Mouse (Mus musculus) midbrain, postnatal 0 days (tissue): ENCODE results near the gene Sdhaf3. TPM values are rescaled to one million over a fixed set of nuclear protein-coding genes. Genes with fewer than 3 reads are reported as not detected.

ENCODE experiments used
- ATAC-seq: fragments of 200-750 bp; cut with Nextera tagmentation; 2 replicates; pipeline ENCODE4 v1.8.0; 2017; ENCODE audit warnings: moderate number of reproducible peaks, mild to moderate bottlenecking, moderate TSS enrichment, moderate library complexity; ENCODE audit not compliant: low FRiP score
- DNase-seq: peaks from one replicate; pipeline ENCODE4 v3.0.0-alpha.2; 2015; ENCODE audit warnings: low spot score
- H3K27ac ChIP-seq: fragments of 300-500 bp; sonication (generic); 2 replicates; pipeline ENCODE4 v1.5.1; 2014; ENCODE audit warnings: low read depth, mild to moderate bottlenecking, low read length, mixed read lengths
- H3K27me3 ChIP-seq: fragments of 300-500 bp; sonication (generic); 2 replicates; pipeline ENCODE4 v1.6.1; 2014; ENCODE audit warnings: low read length, control low read depth, mixed read lengths; ENCODE audit not compliant: insufficient read depth
- H3K36me3 ChIP-seq: fragments of 300-500 bp; sonication (generic); 2 replicates; pipeline ENCODE4 v1.6.1; 2014; ENCODE audit warnings: low read length, control low read depth, mixed read lengths; ENCODE audit not compliant: insufficient read depth
- H3K4me1 ChIP-seq: fragments of 300-500 bp; sonication (generic); 2 replicates; pipeline ENCODE4 v1.6.1; 2014; ENCODE audit warnings: mild to moderate bottlenecking, control low read depth, antibody characterized with exemption, low read length, mixed read lengths; ENCODE audit not compliant: insufficient read depth
- H3K4me2 ChIP-seq: fragments of 300-500 bp; sonication (generic); 2 replicates; pipeline ENCODE4 v1.6.1; 2014; ENCODE audit warnings: low read depth, mild to moderate bottlenecking, low read length, mixed read lengths; ENCODE audit not compliant: poor library complexity, severe bottlenecking
- H3K4me3 ChIP-seq: fragments of 300-500 bp; sonication (generic); 2 replicates; pipeline ENCODE4 v1.5.1; 2014; ENCODE audit warnings: low read depth, mild to moderate bottlenecking, low read length, moderate library complexity
- H3K9ac ChIP-seq: fragments of 300-500 bp; sonication (generic); replicated peaks from 2 replicates; pipeline ENCODE4 v1.6.1; 2014; ENCODE audit warnings: mild to moderate bottlenecking, low read length, moderate library complexity, mixed read lengths; ENCODE audit not compliant: poor library complexity, severe bottlenecking
- H3K9me3 ChIP-seq: fragments of 300-500 bp; sonication (generic); 2 replicates; pipeline ENCODE4 v1.6.1; 2016; ENCODE audit warnings: low read length, control low read depth
- CTCF ChIP-seq: IDR thresholded peaks from 2 replicates; pipeline ENCODE4 v1.5.1; 2016; ENCODE audit warnings: antibody characterized with exemption, mild to moderate bottlenecking
- WGBS: fragments of 180-500 bp; shearing (Covaris S2); extraction: QIAGEN DNeasy Blood & Tissue Kit; methylation state at CpG from one replicate; pipeline ENCODE4 v1.1.7; 2014; 5-methylcytosine and 5-hydroxymethylcytosine counted together
- polyA plus RNA-seq: library from polyadenylated mRNA; unstranded; fragments of >200 nt; fragmentation: Nextera tagmentation; extraction: Ambion mirVana; gene quantifications from 2 replicates; pipeline ENCODE4 v1.2.1, GENCODE M21; 2015
- total RNA-seq: library from RNA; depleted of rRNA; stranded (reverse); fragments of >200 nt; gene quantifications from 2 replicates; pipeline ENCODE4 v1.2.3, GENCODE M21; 2014; rRNA removed

Sdhaf3 gene
- total RNA-seq (4.4 and 5.5 TPM in 2 replicates), polyA plus RNA-seq (5.5 and 6.2 TPM in 2 replicates)

GRCm38 (mm10) chr6:6955764-6956561 lies at the start of gene Sdhaf3:
Gene Sdhaf3, plus strand, starts transcription at chr6:6956004.
- WGBS, result under 1% methylated on average over 52 of the region's 52 CpGs
- H3K4me1 ChIP-seq, result no peaks in the 10 kb centered on the region
- H3K27me3 ChIP-seq, result no peaks in the 10 kb centered on the region
- peak within 1 kb of the TSS; percentile 72 for H3K9ac ChIP-seq
- H3K27ac ChIP-seq, result peak within 1 kb of the TSS; percentile 59; the same call in 1 of the 2 replicates
- no peaks in the 10 kb centered on the region for H3K36me3 ChIP-seq
- DNase-seq (peak; percentile 98), ATAC-seq (peak; percentile 99)
- no peaks in the 10 kb centered on the region for H3K9me3 ChIP-seq
- H3K4me2 ChIP-seq, result peak within 1 kb of the TSS; percentile 79
- peak within 1 kb of the TSS; percentile 81 for H3K4me3 ChIP-seq
- peak; percentile 68 for TF ChIP-seq CTCF

GRCm38 (mm10) chr6:6909586-6909985 lies 46.2 kb upstream of the Sdhaf3 start:
- Histone ChIP-seq H3K4me1 (no peaks in the 10 kb centered on the region), H3K27ac (no peak overlapping the region), H3K9ac (no peak overlapping the region), H3K4me3 (no peak overlapping the region), H3K9me3 (no peaks in the 10 kb centered on the region), H3K27me3 (no peaks in the 10 kb centered on the region), H3K36me3 (no peaks in the 10 kb centered on the region), H3K4me2 (no peak overlapping the region)
- no peak for ATAC-seq
- 77% methylated on average over 8 of the region's 8 CpGs for WGBS
- no peak for TF ChIP-seq CTCF
- DNase-seq, result no peak

- Histone ChIP-seq H3K9me3 (no peaks in the 10 kb centered on the region), H3K4me2 (no peak overlapping the region), H3K9ac (no peak overlapping the region), H3K36me3 (no peaks in the 10 kb centered on the region), H3K27me3 (no peaks in the 10 kb centered on the region), H3K27ac (no peak overlapping the region), H3K4me3 (no peak overlapping the region), H3K4me1 (no peaks in the 10 kb centered on the region)
- TF ChIP-seq CTCF, result no peak
- WGBS, result 83% methylated on average over 1 of the region's 1 CpGs
- DNase-seq (no peak), ATAC-seq (no peak)
Observed at GRCm38 (mm10) chr6:6914304-6914703, 41.5 kb upstream of the Sdhaf3 start.

- H3K4me1 ChIP-seq, result no peaks in the 10 kb centered on the region
- no peak overlapping the region for H3K9ac ChIP-seq
- TF ChIP-seq CTCF, result peak; percentile 81
- H3K4me3 ChIP-seq, result no peak overlapping the region
- ATAC-seq (peak; percentile 76), DNase-seq (peak; percentile 65)
- no peaks in the 10 kb centered on the region for H3K27me3 ChIP-seq
- no peak overlapping the region for H3K27ac ChIP-seq
- H3K4me2 ChIP-seq, result no peak overlapping the region
- H3K9me3 ChIP-seq, result no peaks in the 10 kb centered on the region
- no peaks in the 10 kb centered on the region for H3K36me3 ChIP-seq
- 36% methylated on average over 5 of the region's 5 CpGs for WGBS
Observed at GRCm38 (mm10) chr6:6914849-6915525, 40.8 kb upstream of the Sdhaf3 start.

DNA sequence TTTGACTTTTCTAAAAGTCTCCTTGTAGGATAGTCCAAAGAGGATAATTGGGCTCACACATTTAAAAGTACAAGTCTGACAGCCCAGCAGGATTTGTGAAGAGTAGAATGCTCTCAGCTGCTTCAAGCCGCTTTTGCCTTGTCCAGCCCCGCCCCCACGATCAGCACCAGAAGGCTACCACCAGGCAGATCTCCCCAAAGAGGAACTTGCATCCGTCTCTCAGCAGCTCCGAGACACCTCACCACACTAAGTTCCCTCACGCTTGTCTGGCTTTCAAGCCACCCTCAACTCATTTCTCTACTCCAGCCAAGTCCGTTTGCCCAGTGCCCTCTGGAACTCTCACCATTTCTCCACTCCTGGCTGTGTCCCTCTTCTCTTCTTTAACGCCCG lies 40.3 kb upstream of the Sdhaf3 start:
- no peak for TF ChIP-seq CTCF
- no peak for ATAC-seq
- no peaks in the 10 kb centered on the region for H3K36me3 ChIP-seq
- WGBS, result 56% methylated on average over 9 of the region's 9 CpGs
- H3K27me3 ChIP-seq, result no peaks in the 10 kb centered on the region
- H3K27ac ChIP-seq, result no peak overlapping the region
- H3K9me3 ChIP-seq, result no peaks in the 10 kb centered on the region
- no peak overlapping the region for H3K4me2 ChIP-seq
- H3K4me1 ChIP-seq, result no peaks in the 10 kb centered on the region
- H3K9ac ChIP-seq, result no peak overlapping the region
- no peak for DNase-seq
- H3K4me3 ChIP-seq, result no peak overlapping the region

DNA sequence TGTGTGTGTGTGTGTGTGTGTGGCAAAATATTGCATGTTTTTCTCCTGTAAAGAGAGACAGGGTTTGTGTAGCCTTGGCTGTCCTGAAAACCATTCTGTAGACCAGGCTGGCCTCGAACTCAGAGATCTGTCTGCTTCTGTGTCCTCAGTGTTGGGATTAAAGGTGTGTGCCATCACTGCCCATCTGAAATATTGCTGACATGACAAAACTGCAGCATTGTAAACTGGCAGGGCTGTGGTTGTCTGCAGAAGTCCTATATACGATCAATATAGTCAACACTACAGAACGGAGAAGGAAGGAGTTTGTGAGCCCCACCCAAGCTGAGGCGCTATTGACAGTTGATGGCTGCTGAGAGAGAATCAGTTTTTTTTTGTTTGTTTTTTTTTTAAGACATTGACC lies 38.5 kb upstream of the Sdhaf3 start:
- H3K27me3 ChIP-seq, result no peaks in the 10 kb centered on the region
- H3K4me3 ChIP-seq, result no peak overlapping the region
- H3K4me1 ChIP-seq, result no peaks in the 10 kb centered on the region
- H3K36me3 ChIP-seq, result no peaks in the 10 kb centered on the region
- H3K4me2 ChIP-seq, result no peak overlapping the region
- no peaks in the 10 kb centered on the region for H3K9me3 ChIP-seq
- no peak for ATAC-seq
- DNase-seq, result no peak
- TF ChIP-seq CTCF, result no peak
- H3K9ac ChIP-seq, result no peak overlapping the region
- no peak overlapping the region for H3K27ac ChIP-seq
- 92% methylated on average over 4 of the region's 4 CpGs for WGBS
